Mouse (Mus musculus) bone marrow, adult 2 months (tissue): ENCODE results near the gene Dynlt1f.
"Not testable (repeated sequence)": the region's sequence is repeated elsewhere in the genome, so short reads cannot be mapped to it uniquely, and the experiment has no call there.

Source experiments
- CTCF ChIP-seq: fragments of 200-500 bp; IDR thresholded peaks from 2 replicates; pipeline ENCODE4 v1.5.1; 2011; ENCODE audit warnings: low read length, control low read depth; ENCODE audit not compliant: control insufficient read depth, insufficient read depth
- POLR2A ChIP-seq: fragments of 200-500 bp; IDR thresholded peaks from 2 replicates; pipeline ENCODE4 v1.6.1; 2011; ENCODE audit warnings: low read depth, mild to moderate bottlenecking, control low read depth, low read length, borderline replicate concordance; ENCODE audit not compliant: control insufficient read depth

DNA sequence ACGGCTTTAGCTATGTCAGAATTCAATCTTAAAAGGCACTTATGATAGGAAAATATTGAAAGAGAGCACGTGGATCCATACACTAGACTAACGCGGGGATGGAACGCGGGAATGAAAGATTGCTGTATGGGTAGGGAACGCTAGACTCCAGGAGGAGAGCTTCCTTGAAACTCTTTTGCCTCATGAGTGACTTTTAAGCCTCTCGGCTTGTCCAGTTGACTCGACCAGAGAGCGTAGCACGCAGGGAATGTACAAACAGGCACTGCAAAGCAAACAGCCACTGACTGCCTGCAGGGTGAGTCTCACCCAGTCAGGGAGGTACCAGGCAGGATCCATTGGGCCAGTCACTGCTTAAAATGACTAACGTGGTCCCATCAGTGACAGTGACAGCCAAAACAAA is 33.7 kb downstream of the Dynlt1f start:
- TF ChIP-seq CTCF, POLR2A: not testable (repeated sequence)
